Mouse (Mus musculus): ENCODE measurements around the gene Copz1. TPM values are rescaled to one million over a fixed set of nuclear protein-coding genes. Genes with fewer than 3 reads are reported as not detected.

The Copz1 gene
- polyA plus RNA-seq (2016; fragmentation: Nextera tagmentation; extraction: Ambion mirVana): 252 and 259 TPM in 2 replicates

GRCm38 (mm10) chr15:103272419-103273279 lies at the start of gene Copz1:
Copz1 (plus strand) TSS chr15:103272714.
- peak within 1 kb of the TSS; percentile 72 for H3K4me2 ChIP-seq
- H3K9ac ChIP-seq (replicated peaks): peak within 1 kb of the TSS; percentile 79
- no peaks in the 10 kb centered on the region for H3K9me3 ChIP-seq
- WGBS: under 1% methylated on average over 38 of the region's 38 CpGs
- H3K27me3 ChIP-seq: no peaks in the 10 kb centered on the region
- H3K4me3 ChIP-seq (replicated peaks): peak within 1 kb of the TSS; percentile 72
- peak within 1 kb of the TSS; percentile 25; the same call in 1 of the 2 replicates for H3K27ac ChIP-seq
- no peaks in the 10 kb centered on the region for H3K36me3 ChIP-seq
- peak; percentile 98 for ATAC-seq (ENCODE audit: insufficient number of reproducible peaks, insufficient read depth, low FRiP score, low TSS enrichment, low read depth)
- peaks cover 20% of the 10 kb centered on the region for H3K4me1 ChIP-seq (replicated peaks)

GRCm38 (mm10) chr15:103224161-103224560 lies 48.4 kb upstream of the Copz1 start:
- Histone ChIP-seq H3K27me3 (no peaks in the 10 kb centered on the region), H3K36me3 (peaks cover 4% of the 10 kb centered on the region; the same call in 1 of the 2 replicates), H3K4me1 (replicated peaks) (peaks cover 9% of the 10 kb centered on the region), H3K9ac (replicated peaks) (no peak overlapping the region), H3K4me3 (replicated peaks) (no peak overlapping the region), H3K27ac (no peak overlapping the region), H3K4me2 (no peak overlapping the region), H3K9me3 (no peaks in the 10 kb centered on the region)
- ATAC-seq (ENCODE audit: insufficient number of reproducible peaks, insufficient read depth, low FRiP score, low TSS enrichment, low read depth): no peak
- 81% methylated on average over 2 of the region's 2 CpGs for WGBS

- no peaks in the 10 kb centered on the region for H3K9me3 ChIP-seq
- no peak for ATAC-seq (ENCODE audit: insufficient number of reproducible peaks, insufficient read depth, low FRiP score, low TSS enrichment, low read depth)
- no peak overlapping the region for H3K4me3 ChIP-seq (replicated peaks)
- peaks cover 12% of the 10 kb centered on the region for H3K4me1 ChIP-seq (replicated peaks)
- H3K36me3 ChIP-seq: 0 out of 2 replicates have a peak, but pooled peaks cover 7% of the 10 kb centered on the region
- whole genome bisulfite sequencing: 95% methylated on average over 3 of the region's 3 CpGs
- no peak overlapping the region for H3K9ac ChIP-seq (replicated peaks)
- no peak overlapping the region for H3K27ac ChIP-seq
- H3K27me3 ChIP-seq: no peaks in the 10 kb centered on the region
- H3K4me2 ChIP-seq: no peak overlapping the region
Measured at GRCm38 (mm10) chr15:103227022-103227421, 45.5 kb upstream of the Copz1 start.

GRCm38 (mm10) chr15:103227572-103227971 lies 44.9 kb upstream of the Copz1 start:
- no peak for ATAC-seq (ENCODE audit: insufficient number of reproducible peaks, insufficient read depth, low FRiP score, low TSS enrichment, low read depth)
- 80% methylated on average over 2 of the region's 2 CpGs for WGBS
- no peak overlapping the region for H3K4me2 ChIP-seq

GRCm38 (mm10) chr15:103228904-103229303 lies 43.6 kb upstream of the Copz1 start:
- Histone ChIP-seq H3K4me3 (replicated peaks) (no peak overlapping the region), H3K4me2 (no peak overlapping the region), H3K4me1 (replicated peaks) (peaks cover 8% of the 10 kb centered on the region), H3K36me3 (0 out of 2 replicates have a peak, but pooled peaks cover 3% of the 10 kb centered on the region), H3K27me3 (no peaks in the 10 kb centered on the region), H3K9ac (replicated peaks) (no peak overlapping the region), H3K27ac (no peak overlapping the region), H3K9me3 (no peaks in the 10 kb centered on the region)
- ATAC-seq (ENCODE audit: insufficient number of reproducible peaks, insufficient read depth, low FRiP score, low TSS enrichment, low read depth): no peak
- 75% methylated on average over 2 of the region's 2 CpGs for WGBS

More at GRCm38 (mm10) chr15:103227572-103227971, 44.9 kb upstream of the Copz1 start:
- no peaks in the 10 kb centered on the region for H3K27me3 ChIP-seq
- H3K36me3 ChIP-seq: 0 out of 2 replicates have a peak, but pooled peaks cover 5% of the 10 kb centered on the region
- no peak overlapping the region for H3K9ac ChIP-seq (replicated peaks)
- H3K9me3 ChIP-seq: no peaks in the 10 kb centered on the region
- H3K4me3 ChIP-seq (replicated peaks): no peak overlapping the region
- peaks cover 15% of the 10 kb centered on the region for H3K4me1 ChIP-seq (replicated peaks)
- H3K27ac ChIP-seq: no peak overlapping the region

GRCm38 (mm10) chr15:103233119-103233518 lies 39.4 kb upstream of the Copz1 start:
- Histone ChIP-seq H3K9ac (replicated peaks) (no peak overlapping the region), H3K27me3 (no peaks in the 10 kb centered on the region), H3K36me3 (peaks cover 22% of the 10 kb centered on the region), H3K27ac (no peak overlapping the region), H3K4me2 (no peak overlapping the region), H3K4me1 (replicated peaks) (peaks cover 10% of the 10 kb centered on the region), H3K9me3 (0 out of 2 replicates have a peak, but pooled peaks cover 6% of the 10 kb centered on the region), H3K4me3 (replicated peaks) (no peak overlapping the region)
- 90% methylated on average over 2 of the region's 2 CpGs for WGBS
- ATAC-seq (ENCODE audit: insufficient number of reproducible peaks, insufficient read depth, low FRiP score, low TSS enrichment, low read depth): no peak

GRCm38 (mm10) chr15:103237295-103237694 lies 35.2 kb upstream of the Copz1 start:
- no peak overlapping the region for H3K4me3 ChIP-seq (replicated peaks)
- H3K4me1 ChIP-seq (replicated peaks): peaks cover 14% of the 10 kb centered on the region
- WGBS: 94% methylated on average over 7 of the region's 7 CpGs
- 0 out of 2 replicates have a peak, but pooled peaks cover 6% of the 10 kb centered on the region for H3K9me3 ChIP-seq
- H3K9ac ChIP-seq (replicated peaks): no peak overlapping the region
- peaks cover 32% of the 10 kb centered on the region for H3K36me3 ChIP-seq
- H3K27ac ChIP-seq: no peak overlapping the region
- no peak overlapping the region for H3K4me2 ChIP-seq
- ATAC-seq (ENCODE audit: insufficient number of reproducible peaks, insufficient read depth, low FRiP score, low TSS enrichment, low read depth): no peak
- H3K27me3 ChIP-seq: no peaks in the 10 kb centered on the region

- Histone ChIP-seq H3K4me1 (replicated peaks) (peaks cover 27% of the 10 kb centered on the region), H3K4me3 (replicated peaks) (peak overlapping the region; percentile 65), H3K9me3 (0 out of 2 replicates have a peak, but pooled peaks cover 6% of the 10 kb centered on the region), H3K9ac (replicated peaks) (peak overlapping the region; percentile 63), H3K27ac (peak overlapping the region; percentile 95), H3K36me3 (peaks cover 51% of the 10 kb centered on the region), H3K27me3 (no peaks in the 10 kb centered on the region), H3K4me2 (peak overlapping the region; percentile 60)
- ATAC-seq (ENCODE audit: insufficient number of reproducible peaks, insufficient read depth, low FRiP score, low TSS enrichment, low read depth): peak; percentile 92
- under 1% methylated on average over 26 of the region's 26 CpGs for WGBS
Measured at GRCm38 (mm10) chr15:103239130-103239684, 33.3 kb upstream of the Copz1 start.

GRCm38 (mm10) chr15:103239685-103240159 lies 32.8 kb upstream of the Copz1 start, which contains the start of gene Cbx5:
Cbx5 (minus strand) TSS chr15:103239816.
- peak within 1 kb of the TSS; percentile 65 for H3K4me3 ChIP-seq (replicated peaks)
- ATAC-seq (ENCODE audit: insufficient number of reproducible peaks, insufficient read depth, low FRiP score, low TSS enrichment, low read depth): peak; percentile 94
- 0 out of 2 replicates have a peak, but pooled peaks cover 2% of the 10 kb centered on the region for H3K9me3 ChIP-seq
- H3K36me3 ChIP-seq: peaks cover 47% of the 10 kb centered on the region
- under 1% methylated on average over 39 of the region's 39 CpGs for WGBS
- H3K27ac ChIP-seq: peak within 1 kb of the TSS; percentile 95
- peak within 1 kb of the TSS; percentile 96 for H3K4me2 ChIP-seq
- no peaks in the 10 kb centered on the region for H3K27me3 ChIP-seq
- peak within 1 kb of the TSS; percentile 84 for H3K9ac ChIP-seq (replicated peaks)
- peaks cover 27% of the 10 kb centered on the region for H3K4me1 ChIP-seq (replicated peaks)

GRCm38 (mm10) chr15:103240160-103241028 lies 32.1 kb upstream of the Copz1 start, which contains the start of gene Hnrnpa1:
Hnrnpa1 (plus strand) TSS chr15:103240432.
- peak within 1 kb of the TSS; percentile 84 for H3K9ac ChIP-seq (replicated peaks)
- H3K36me3 ChIP-seq: peaks cover 47% of the 10 kb centered on the region
- peaks cover 27% of the 10 kb centered on the region for H3K4me1 ChIP-seq (replicated peaks)
- H3K27ac ChIP-seq: peak within 1 kb of the TSS; percentile 95
- no peaks in the 10 kb centered on the region for H3K27me3 ChIP-seq
- peak within 1 kb of the TSS; percentile 96 for H3K4me2 ChIP-seq
- under 1% methylated on average over 47 of the region's 47 CpGs for WGBS
- H3K4me3 ChIP-seq (replicated peaks): peak within 1 kb of the TSS; percentile 65
- ATAC-seq (ENCODE audit: insufficient number of reproducible peaks, insufficient read depth, low FRiP score, low TSS enrichment, low read depth): peak; percentile 91
- no peaks in the 10 kb centered on the region for H3K9me3 ChIP-seq

Measured in limb, embryonic 12.5 days (tissue).